Mouse (Mus musculus) heart, adult 2 months (tissue): ENCODE data around the gene Arsg.

ENCODE experiments used
- CTCF ChIP-seq: fragments of 200-600 bp; IDR thresholded peaks from 2 replicates; pipeline ENCODE4 v1.8.1; 2022; ENCODE audit warnings: antibody characterized with exemption, mild to moderate bottlenecking, moderate library complexity
- EP300 ChIP-seq: fragments of 200-500 bp; IDR thresholded peaks from 2 replicates; pipeline ENCODE4 v1.6.1; 2011; ENCODE audit warnings: low read depth, low read length, control low read depth; ENCODE audit not compliant: insufficient read depth
- POLR2A ChIP-seq: fragments of 200-500 bp; IDR thresholded peaks from 2 replicates; pipeline ENCODE4 v1.6.1; 2011; ENCODE audit warnings: mild to moderate bottlenecking, low read depth, low read length, control low read depth; ENCODE audit not compliant: insufficient read depth

DNA sequence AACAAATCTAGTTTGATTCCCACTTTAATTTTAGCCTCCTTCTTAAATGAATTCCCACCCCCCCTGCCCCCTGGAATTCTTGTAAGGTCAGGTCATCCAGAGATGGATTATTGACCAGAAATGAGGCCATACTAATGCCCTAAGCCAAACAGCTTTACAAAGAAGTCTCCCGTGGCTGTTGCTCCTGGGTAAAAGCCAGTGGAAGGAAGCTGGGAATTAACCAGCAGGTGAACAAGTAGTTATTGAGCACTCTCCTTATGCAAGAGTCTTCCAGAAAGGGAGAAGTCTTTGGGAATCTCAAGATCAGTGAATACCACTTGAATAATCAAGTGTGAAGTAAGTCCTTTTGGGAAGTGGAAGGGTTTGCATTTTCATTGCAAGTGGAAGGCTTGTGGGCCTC lies 13.9 kb downstream of the Arsg start:
- TF ChIP-seq CTCF (no peak), POLR2A (no peak), EP300 (no peak)
